Mouse (Mus musculus) limb, embryonic 11.5 days (tissue): ENCODE results near the gene Chid1. TPM values are rescaled to one million over a fixed set of nuclear protein-coding genes. Genes with fewer than 3 reads are reported as not detected.

Experiments
- ATAC-seq: fragments of 200-750 bp; cut with Nextera tagmentation; 2 replicates; pipeline ENCODE4 v1.8.0; 2017; ENCODE audit warnings: low read depth; ENCODE audit not compliant: insufficient number of reproducible peaks, low FRiP score, low TSS enrichment
- DNase-seq: peaks from one replicate; pipeline ENCODE4 v3.0.0-alpha.2; 2015; ENCODE audit warnings: low spot score
- H3K27ac ChIP-seq: fragments of 300-500 bp; sonication (generic); replicated peaks from 2 replicates; pipeline ENCODE4 v1.5.1; 2014; ENCODE audit warnings: low read depth, mild to moderate bottlenecking, low read length
- H3K27me3 ChIP-seq: fragments of 300-500 bp; sonication (generic); 2 replicates; pipeline ENCODE4 v1.6.1; 2014; ENCODE audit warnings: mild to moderate bottlenecking, low read length, mixed read lengths; ENCODE audit not compliant: control insufficient read depth, insufficient read depth
- H3K36me3 ChIP-seq: fragments of 300-500 bp; sonication (generic); 2 replicates; pipeline ENCODE4 v1.6.1; 2014; ENCODE audit warnings: mild to moderate bottlenecking, low read length, moderate library complexity, mixed read lengths; ENCODE audit not compliant: control insufficient read depth, insufficient read depth
- H3K4me1 ChIP-seq: fragments of 300-500 bp; sonication (generic); 2 replicates; pipeline ENCODE4 v1.6.1; 2014; ENCODE audit warnings: low read length, mixed read lengths; ENCODE audit not compliant: control insufficient read depth, insufficient read depth
- H3K4me2 ChIP-seq: fragments of 300-500 bp; sonication (generic); 2 replicates; pipeline ENCODE4 v1.6.1; 2014; ENCODE audit warnings: low read depth, mild to moderate bottlenecking, moderate library complexity; ENCODE audit not compliant: severe bottlenecking
- H3K4me3 ChIP-seq: fragments of 300-500 bp; sonication (generic); 2 replicates; pipeline ENCODE4 v1.5.1; 2014; ENCODE audit warnings: low read depth, low read length
- H3K9ac ChIP-seq: fragments of 300-500 bp; sonication (generic); 2 replicates; pipeline ENCODE4 v1.6.1; 2014; ENCODE audit warnings: mild to moderate bottlenecking, low read length
- H3K9me3 ChIP-seq: fragments of 300-500 bp; sonication (generic); 2 replicates; pipeline ENCODE4 v1.6.1; 2016; ENCODE audit warnings: low read length; ENCODE audit not compliant: control insufficient read depth
- WGBS: fragments of 180-500 bp; shearing (Covaris S2); extraction: QIAGEN DNeasy Blood & Tissue Kit; methylation state at CpG from one replicate; pipeline ENCODE4 v1.1.7; 2014; 5-methylcytosine and 5-hydroxymethylcytosine counted together
- polyA plus RNA-seq: library from polyadenylated mRNA; unstranded; fragments of >200 nt; fragmentation: Nextera tagmentation; extraction: Ambion mirVana; gene quantifications from 2 replicates; pipeline ENCODE4 v1.2.1, GENCODE M21; 2014

Chid1 gene
- polyA plus RNA-seq, 1 experiment from 2014 or later: 27.4 TPM

GRCm38 (mm10) chr7:141469352-141469751 is 70.3 kb downstream of the Chid1 start:
- Histone ChIP-seq H3K9ac (peak overlapping the region; percentile 55), H3K4me1 (peaks cover 33% of the 10 kb centered on the region), H3K36me3 (peaks cover 30% of the 10 kb centered on the region), H3K9me3 (no peaks in the 10 kb centered on the region), H3K27ac (no peak overlapping the region), H3K27me3 (peaks cover 6% of the 10 kb centered on the region), H3K4me2 (peak overlapping the region; percentile 78; the same call in 1 of the 2 replicates), H3K4me3 (no peak overlapping the region)
- DNase-seq (no peak), ATAC-seq (no peak)
- 89% methylated on average over 6 of the region's 6 CpGs for whole genome bisulfite sequencing

DNA sequence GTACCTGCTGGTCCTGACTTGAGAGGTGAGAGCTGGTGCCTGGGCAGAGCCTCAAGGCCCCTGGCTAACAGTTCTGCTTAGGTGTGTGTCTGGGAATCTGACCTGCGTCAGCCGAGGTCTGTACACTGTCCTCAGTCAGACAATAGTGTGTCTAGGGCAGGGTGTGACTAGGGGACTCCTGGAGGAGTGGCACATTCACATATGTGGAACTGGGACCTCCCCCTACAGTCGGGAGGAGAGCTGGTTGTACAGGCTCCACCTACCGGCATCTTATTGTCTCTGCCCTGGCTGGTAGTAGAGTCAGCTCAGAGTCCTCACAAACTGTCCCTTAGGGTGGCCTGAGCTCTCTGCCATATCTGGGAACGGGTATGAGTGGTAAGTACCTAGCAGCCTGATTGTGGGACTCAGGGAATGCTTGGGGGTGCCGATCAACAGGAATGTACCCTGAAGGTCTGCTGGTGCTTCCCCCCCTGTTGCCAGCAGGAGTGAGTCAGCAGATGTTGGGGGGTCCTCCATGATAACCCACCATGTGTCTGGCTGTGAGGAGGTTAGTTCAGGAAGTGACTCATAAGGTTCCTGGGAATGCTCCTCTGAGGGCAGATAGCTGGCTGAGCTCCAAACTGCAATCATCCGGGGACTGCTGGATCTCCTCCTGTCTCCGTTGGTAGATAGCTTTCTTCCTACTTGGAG is 71.0 kb downstream of the Chid1 start:
- DNase-seq: peak; percentile 63
- Histone ChIP-seq H3K4me3 (peak overlapping the region; percentile 60), H3K27ac (peak overlapping the region; percentile 56; the same call in 1 of the 2 replicates), H3K4me1 (peaks cover 28% of the 10 kb centered on the region), H3K36me3 (peaks cover 30% of the 10 kb centered on the region), H3K4me2 (peak overlapping the region; percentile 78), H3K27me3 (peaks cover 13% of the 10 kb centered on the region), H3K9me3 (no peaks in the 10 kb centered on the region), H3K9ac (peak overlapping the region; percentile 55)
- ATAC-seq: peak; percentile 61
- WGBS: 27% methylated on average over 8 of the region's 8 CpGs

GRCm38 (mm10) chr7:141468164-141468521 is 71.5 kb downstream of the Chid1 start:
- peaks cover 30% of the 10 kb centered on the region for H3K36me3 ChIP-seq
- ATAC-seq (no peak), DNase-seq (no peak)
- H3K9ac ChIP-seq: peak overlapping the region; percentile 55
- H3K4me3 ChIP-seq: peak overlapping the region; percentile 60
- no peaks in the 10 kb centered on the region for H3K9me3 ChIP-seq
- peak overlapping the region; percentile 78 for H3K4me2 ChIP-seq
- peak overlapping the region; percentile 56; the same call in 1 of the 2 replicates for H3K27ac ChIP-seq
- H3K4me1 ChIP-seq: peaks cover 29% of the 10 kb centered on the region
- whole genome bisulfite sequencing: 17% methylated on average over 5 of the region's 5 CpGs
- peaks cover 18% of the 10 kb centered on the region for H3K27me3 ChIP-seq

DNA sequence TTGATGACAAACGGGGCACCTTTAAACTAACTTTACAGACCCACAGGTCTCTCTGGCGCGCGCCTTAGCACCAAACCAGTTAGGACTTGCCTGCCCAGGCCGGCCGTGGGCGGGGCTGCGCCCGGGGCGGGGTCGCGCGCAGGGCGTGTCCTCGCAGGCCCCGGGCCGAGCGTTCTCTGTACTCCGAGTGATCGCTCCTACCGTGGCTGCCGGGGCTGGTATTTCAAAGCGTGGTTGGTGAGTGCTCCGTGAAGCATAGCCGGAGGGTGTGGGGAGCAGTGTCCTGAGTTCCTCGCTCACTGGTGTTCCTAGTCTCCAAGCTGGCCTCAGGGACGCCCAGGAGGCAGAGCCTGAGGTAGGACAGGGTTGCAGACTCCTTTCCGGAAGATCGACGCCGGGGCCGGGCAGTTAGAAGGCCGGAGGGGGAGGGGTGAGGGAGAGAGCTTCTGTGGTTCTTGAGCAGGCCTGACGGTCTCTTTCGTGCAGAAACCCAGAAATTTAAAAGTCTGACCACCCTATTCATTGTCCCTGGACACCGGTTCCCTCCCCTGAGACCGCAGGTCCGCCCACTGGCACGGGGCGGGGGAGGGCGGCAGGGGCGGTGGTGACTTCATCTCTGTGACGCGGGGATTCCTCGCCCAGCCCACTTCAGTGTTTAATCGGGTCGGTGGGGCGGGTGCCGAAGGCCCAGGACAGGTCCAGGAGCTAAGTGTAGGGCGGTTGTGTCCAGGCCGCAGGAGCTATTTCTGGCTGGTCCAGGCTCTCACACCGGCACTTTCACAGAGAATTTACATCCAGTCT is 72.2 kb downstream of the Chid1 start, which contains the start of gene Cd151:
Cd151 (plus strand) TSS at position 163 of the 801 bp plus-strand sequence.
- Histone ChIP-seq H3K36me3 (peaks cover 26% of the 10 kb centered on the region), H3K4me2 (peak within 1 kb of the TSS; percentile 78), H3K4me3 (peak within 1 kb of the TSS; percentile 60), H3K27ac (no peak within 1 kb of the TSS; the same call in 1 of the 2 replicates), H3K9me3 (no peaks in the 10 kb centered on the region), H3K27me3 (peaks cover 22% of the 10 kb centered on the region), H3K4me1 (peaks cover 32% of the 10 kb centered on the region), H3K9ac (peak within 1 kb of the TSS; percentile 55)
- DNase-seq: peak; percentile 91
- WGBS: under 1% methylated on average over 52 of the region's 52 CpGs
- ATAC-seq: peak; percentile 59

DNA sequence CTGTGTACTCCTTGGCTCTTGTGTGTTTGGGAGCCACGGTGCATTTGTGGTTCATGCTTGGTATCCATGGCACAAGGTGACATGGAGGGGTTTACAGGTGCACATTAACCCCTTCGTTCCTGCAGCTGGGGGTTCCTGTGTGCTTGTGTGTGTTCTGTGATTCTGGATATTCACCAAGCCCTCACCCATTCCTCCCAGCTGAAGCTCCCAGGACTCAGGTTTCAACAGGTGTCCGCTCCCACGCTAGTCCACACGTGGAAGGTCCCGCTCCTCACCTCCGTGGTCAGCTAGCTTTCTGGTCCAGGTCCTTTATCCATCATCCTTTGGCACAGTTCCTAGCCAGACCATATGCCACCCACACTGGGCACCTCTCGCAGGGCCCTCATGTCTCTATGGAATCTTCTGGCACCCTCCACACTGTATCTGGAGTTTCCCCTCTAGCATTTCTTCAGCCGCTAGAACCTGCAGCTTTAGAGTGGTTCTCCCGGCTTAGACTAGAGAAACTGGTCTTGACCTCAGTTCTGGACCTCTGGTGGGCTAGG is 73.0 kb downstream of the Chid1 start:
- WGBS: 60% methylated on average over 10 of the region's 10 CpGs
- peak overlapping the region; percentile 55 for H3K9ac ChIP-seq
- no peaks in the 10 kb centered on the region for H3K9me3 ChIP-seq
- ATAC-seq (no peak), DNase-seq (no peak)
- no peak overlapping the region; the same call in 1 of the 2 replicates for H3K27ac ChIP-seq
- H3K4me1 ChIP-seq: peaks cover 39% of the 10 kb centered on the region
- peak overlapping the region; percentile 78 for H3K4me2 ChIP-seq
- H3K4me3 ChIP-seq: peak overlapping the region; percentile 60
- H3K36me3 ChIP-seq: peaks cover 22% of the 10 kb centered on the region
- peaks cover 29% of the 10 kb centered on the region for H3K27me3 ChIP-seq

GRCm38 (mm10) chr7:141466045-141466394 is 73.6 kb downstream of the Chid1 start:
- Histone ChIP-seq H3K4me2 (no peak overlapping the region), H3K9me3 (no peaks in the 10 kb centered on the region), H3K4me1 (peaks cover 40% of the 10 kb centered on the region), H3K9ac (no peak overlapping the region), H3K36me3 (peaks cover 16% of the 10 kb centered on the region), H3K4me3 (no peak overlapping the region), H3K27ac (no peak overlapping the region), H3K27me3 (peaks cover 35% of the 10 kb centered on the region)
- 79% methylated on average over 7 of the region's 7 CpGs for WGBS
- DNase-seq: no peak
- no peak for ATAC-seq

- H3K9ac ChIP-seq: no peak overlapping the region
- DNase-seq (peak; percentile 39), ATAC-seq (no peak)
- peaks cover 11% of the 10 kb centered on the region for H3K36me3 ChIP-seq
- H3K4me2 ChIP-seq: peak overlapping the region; percentile 47; the same call in 1 of the 2 replicates
- H3K4me1 ChIP-seq: peaks cover 40% of the 10 kb centered on the region
- 31% methylated on average over 9 of the region's 10 CpGs for WGBS
- no peak overlapping the region for H3K4me3 ChIP-seq
- no peak overlapping the region for H3K27ac ChIP-seq
- no peaks in the 10 kb centered on the region for H3K9me3 ChIP-seq
- H3K27me3 ChIP-seq: peaks cover 39% of the 10 kb centered on the region
Measured at GRCm38 (mm10) chr7:141465388-141466044, 74.1 kb downstream of the Chid1 start.
